Mouse (Mus musculus): Measurements from ENCODE around the gene Klhl2.

The Klhl2 gene

DNA sequence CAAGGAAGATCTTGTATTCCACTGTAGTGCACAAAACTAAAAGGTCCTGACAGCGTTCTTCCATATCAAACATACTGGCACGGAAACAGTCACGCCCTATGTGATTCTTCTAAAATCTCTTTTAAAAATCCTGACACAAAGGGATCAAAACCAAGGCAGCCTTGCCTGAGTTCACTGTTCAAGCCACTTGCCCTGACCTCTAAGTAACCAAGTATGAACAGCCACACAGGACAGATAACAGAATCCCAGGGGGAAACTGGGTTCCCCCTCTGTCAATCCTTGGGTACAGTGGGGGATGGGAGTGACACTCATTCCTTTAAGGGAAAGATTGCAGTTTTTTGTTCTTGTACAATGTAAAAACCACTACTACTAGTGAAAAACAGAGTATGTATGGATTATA is 19.9 kb downstream of the Klhl2 start:
- no peak for DNase-seq

DNA sequence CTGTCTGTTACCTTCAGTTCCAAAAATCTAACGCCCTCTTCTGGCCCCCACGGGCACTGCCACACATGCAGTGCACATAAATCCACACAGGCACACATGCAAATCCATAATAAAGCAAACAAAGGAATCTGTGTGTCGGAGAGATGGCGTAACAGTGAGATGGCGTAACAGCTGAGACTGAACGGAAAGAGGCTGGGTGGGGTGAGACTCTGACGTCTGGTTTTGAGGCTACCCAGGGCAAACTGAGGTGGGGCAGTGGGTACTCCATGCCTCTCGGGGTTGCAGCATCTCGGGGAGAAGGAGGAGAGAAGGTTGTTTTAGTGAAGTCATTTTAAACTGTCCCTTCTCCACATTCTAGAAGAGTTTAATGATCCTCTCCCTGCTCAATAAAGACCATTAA is 20.4 kb downstream of the Klhl2 start:
- no peak for DNase-seq

DNA sequence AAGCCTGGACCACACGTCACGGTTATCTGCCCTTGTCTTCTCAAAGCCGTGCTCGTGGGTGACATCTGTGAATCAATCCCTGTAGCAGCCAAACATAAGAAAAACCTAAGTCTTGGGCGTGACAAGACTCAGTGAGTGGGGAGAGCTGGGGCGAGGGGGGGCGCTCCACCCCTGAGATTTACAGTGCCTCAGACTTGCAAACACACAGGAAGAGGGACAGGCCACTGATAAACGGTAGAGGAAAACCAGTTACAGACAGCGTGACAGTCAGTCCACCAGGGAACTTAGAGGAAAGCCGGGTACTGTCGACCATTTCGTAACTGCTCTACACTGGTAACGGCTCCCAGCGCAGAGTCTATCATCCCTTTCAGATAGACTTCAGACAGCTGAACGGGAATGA is 21.4 kb downstream of the Klhl2 start:
- no peak for DNase-seq

DNA sequence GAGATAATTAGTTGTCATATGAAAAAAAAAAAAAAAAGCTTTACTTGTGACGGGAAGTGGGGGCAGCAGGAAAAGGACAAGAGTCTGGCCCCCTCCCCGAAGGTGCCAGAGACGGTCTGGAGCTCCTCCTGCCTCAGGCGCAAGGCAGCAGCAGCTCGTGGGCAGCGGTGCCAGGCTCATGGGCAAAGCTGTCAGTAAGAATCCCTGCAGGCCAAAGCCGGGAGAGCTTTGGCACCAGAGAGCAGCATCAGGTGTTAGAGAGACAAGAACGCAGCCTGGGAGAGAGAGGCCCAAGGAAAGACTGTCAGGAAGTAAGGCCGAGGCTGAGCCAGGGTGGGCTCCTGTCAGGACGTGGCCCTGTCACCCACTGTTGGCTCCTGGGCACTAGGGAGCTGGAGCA is 22.5 kb downstream of the Klhl2 start:
- no peak for DNase-seq

DNA sequence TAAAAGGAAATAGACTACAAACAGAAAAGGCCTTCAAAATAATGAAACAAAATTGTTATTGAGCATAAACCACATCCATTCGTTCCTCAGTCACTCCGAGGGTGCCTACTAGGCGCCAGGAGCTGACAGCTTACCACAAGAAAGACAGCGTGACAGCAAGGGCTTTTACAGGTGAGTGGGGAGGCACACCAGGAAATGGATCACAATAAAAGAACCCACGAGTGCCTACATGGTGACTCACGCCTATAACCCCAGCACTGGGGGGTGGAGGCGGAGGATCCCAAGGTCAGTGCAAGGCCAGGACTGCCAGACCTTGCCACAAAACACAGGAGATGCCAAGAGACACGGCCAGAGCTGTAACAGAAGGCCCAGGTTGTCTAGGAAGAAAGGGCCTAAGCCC is 23.4 kb downstream of the Klhl2 start:
- DNase-seq = no peak

DNA sequence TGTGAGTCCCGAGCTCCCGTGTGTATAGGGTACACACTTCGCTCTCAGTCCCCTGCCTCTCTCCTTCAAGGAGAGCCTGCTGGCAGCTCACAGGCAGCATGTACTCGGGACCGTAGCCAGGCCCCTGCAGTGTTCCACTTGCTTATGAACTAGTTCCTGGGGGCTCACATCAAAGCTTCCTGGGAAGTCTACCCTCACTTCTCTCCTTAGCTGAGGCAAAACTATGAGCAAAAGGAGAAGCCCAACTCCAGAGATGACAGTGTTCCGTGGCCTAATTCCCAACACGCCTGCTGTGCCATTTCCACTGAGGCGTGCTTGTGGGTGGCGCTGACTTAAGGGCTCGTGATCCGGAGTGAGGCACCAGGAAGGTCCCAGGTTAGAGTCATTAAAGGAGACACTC is 25.9 kb downstream of the Klhl2 start:
- DNase-seq = no peak

DNA sequence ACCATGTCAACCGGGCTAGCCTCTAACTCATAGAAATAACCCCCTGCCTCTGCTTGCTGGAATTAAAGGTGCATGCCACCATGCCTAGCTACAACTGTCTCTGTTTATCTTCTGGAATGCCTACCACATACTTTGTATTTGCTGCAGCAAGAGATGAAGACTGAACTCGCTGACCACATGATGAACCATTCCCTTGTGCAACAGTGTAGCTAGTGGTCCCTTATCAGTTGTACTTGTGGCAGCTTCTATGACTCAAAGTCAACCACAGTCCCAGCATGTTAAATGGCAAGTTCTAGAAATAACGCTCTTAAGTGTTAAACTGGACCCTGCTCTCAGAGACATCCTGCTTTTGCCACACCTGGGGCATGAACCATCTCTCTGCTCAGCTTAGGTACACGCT is 28.9 kb downstream of the Klhl2 start:
- DNase-seq = no peak

DNA sequence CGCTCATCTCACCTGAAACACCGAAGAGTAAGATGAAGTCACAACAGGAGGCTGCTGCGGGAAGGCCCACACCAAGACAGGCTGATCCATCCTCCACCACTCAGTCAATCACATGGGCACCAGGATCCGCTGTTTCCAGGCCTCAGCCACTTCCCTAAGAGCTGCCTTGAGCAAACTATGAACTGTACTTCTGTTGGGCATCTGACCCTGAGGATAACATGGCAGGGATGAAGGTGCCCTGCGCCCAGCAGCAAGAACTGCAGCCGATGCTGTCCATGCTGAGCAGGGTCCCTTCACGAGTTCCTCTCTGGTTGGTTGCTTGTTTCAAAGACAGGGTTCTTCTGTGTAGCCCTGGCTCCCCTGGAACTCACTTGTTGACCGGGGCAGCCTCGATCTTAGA is 38.0 kb downstream of the Klhl2 start:
- DNase-seq = no peak

DNA sequence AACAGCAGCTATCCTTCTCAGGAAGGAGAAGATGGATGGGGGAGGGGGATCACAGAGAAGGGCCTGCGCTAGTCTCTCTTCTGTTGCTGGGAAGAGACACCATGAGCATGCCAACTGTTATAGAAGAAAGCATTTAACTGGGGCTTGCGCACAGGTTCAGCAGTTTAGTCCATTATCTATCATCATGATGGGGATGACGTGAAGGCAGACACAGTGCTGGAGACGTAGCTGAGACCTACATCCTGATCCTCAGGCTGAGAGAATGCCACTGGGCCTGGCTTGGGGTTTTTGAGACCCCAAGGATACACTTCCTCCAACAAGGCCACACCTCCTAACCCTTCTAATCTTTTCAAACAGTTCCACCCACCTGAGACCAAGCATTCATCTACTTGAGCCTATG is 38.7 kb downstream of the Klhl2 start:
- no peak for DNase-seq

DNA sequence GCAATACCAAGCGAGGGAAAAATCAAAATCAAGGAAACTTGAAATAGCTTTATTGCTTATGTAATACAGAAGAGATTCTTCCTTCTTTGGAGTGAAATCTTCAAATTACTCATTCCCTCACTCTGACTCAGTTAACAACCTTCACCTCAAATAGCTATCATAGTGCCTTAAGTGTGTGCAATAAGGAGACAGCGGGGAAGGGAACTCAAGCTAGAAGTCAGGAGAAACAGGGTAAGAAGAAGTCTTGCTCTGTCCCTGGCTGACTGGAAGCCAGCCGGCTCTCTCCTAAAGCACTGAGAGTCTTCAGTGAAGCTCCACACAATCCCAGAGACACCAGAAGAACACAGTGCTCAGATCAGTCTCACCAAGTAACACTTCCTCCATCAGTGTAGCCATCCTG is 43.3 kb downstream of the Klhl2 start:
- no peak for DNase-seq

DNA sequence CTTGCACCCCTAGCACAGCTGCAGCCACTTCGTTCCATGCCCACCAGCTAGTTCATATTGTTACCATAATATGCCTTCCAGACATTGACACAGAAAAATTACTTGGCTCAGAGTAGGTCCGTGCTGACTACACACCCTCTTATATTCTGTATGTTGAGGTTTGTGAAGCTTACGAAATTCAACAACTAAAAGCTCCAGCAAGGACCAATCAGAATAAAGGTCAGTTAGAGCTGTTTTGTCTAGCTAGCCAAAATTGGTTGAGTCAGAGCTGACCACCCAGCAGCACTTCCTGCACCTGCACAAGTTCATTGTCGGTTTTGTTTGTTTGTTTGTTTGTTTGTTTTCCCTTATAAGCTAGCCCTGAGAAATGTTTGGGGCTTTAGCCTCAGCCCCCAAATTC is 44.8 kb downstream of the Klhl2 start:
- DNase-seq = no peak

DNA sequence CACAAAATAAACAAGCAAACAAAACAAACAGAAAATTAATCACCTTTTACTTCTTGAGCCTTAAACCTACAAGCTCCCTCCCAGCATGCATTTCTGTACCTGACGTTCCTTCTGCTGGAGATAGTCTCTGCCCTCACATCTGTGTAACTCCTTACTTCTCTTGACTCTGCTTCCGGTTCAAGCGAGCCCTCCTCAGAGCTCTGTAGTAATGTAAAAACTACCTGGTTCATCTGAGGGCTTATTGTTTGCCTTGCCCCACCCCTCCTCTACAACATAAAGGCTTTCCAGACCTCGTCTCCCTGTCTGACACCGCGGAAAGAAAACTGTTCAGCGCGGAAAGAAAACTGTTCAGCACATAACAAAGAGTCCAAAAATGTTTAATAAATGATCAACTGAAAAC is 50.5 kb downstream of the Klhl2 start:
- no peak for DNase-seq

DNA sequence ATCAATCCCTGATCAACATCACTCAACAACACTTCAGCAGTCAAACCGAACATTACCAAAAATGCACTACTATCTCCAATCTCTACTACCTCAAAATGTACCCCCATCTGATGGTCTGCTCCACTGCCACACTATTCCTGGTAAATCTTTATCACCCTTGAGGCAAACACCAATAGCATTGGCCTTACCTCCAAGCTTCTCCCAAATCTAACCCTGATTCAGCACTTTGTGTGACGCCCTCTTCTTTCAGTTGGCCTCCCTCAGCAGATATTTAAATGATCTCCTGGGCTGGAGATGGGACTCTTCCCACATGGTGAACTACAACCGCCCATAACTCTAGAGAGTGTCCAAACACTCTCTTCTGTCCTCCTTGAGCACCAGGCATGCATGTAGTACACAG is 51.3 kb downstream of the Klhl2 start:
- DNase-seq = no peak

DNA sequence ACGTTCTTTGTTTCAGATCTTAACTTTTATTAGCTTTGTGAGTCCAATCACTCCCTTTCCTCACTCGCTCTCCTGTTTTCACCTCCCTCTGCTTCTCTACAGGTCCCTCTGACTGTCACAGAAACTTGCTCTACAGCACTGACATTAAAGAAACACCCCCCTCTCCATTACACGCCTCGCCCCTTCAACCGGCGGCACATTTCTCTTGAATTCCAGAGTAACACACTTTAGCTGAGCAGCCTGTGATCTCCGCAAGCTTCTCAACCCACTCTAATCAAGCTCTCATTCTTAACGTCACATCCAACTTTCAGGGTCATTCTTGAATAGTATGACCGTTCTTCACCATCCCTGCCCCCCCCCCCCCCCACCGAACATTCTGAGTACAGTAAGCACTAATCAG is 52.1 kb downstream of the Klhl2 start:
- no peak for DNase-seq

DNA sequence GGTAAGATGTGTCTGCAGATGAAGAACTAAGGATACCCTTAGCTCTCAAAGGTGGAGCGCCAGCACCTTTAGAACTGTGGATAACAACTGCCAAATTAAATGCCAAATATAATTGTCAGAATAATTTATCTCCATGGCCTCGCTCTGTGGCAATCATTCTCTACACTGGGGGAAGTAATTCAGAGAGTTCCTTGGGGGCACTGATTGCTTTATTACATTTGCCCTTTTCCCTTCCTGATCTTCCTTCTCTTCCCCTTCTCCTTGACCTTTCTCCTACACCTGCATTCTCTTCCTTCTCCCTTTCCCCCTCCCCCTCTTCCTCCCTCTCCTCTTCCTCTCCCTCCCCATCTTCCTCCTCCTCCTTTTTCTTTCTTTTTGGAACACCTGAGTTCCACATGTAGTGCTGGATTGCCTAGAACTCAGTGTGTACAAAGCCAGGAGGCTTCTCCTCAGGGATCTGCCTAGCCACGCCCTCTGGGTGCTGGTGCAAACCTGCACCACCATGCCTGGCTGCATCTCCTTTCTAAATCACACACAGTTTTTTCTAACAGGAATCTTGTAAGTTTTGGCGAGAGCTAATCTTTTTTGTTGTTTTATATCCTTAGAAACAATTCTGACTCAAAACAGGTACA is 58.5 kb downstream of the Klhl2 start:
- DNase-seq = no peak

DNA sequence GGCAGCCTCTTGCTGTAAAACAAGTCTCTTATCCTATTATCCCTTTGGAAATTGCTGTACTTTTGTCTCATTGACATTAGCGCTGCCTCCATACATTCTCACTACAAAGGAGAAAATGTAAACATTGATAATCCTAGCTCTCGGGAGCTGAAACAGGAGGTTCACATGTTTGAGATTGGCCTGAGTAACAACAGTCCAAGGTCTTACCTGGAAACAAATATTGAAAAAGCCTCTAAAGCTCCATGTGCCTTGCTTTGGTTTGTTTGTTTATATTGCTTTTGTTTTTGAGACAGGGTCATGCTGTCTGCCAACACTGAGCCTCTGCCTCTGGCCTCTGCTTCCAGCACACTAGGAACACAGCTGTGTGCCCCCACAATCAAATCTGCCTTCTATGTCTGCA is 59.4 kb downstream of the Klhl2 start:
- DNase-seq = no peak

DNA sequence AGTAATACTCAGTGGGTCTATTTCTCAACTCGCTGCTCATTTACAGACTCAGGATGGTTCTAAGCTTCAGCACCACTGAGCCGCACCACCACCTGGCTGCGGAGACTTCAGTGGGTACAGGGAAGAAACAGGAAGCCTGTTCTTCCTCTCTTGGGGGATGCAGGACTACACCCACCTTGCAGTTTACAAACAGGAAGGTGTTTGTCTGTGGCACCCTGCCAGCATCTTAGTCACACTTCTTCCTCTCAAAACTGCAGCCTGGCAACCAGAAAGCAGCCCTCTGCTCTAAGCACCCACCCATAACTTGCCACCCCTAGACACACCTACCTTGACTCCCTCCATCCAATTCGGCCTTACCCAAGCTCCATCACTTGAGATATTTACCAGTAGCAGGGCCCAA is 61.1 kb downstream of the Klhl2 start:
- DNase-seq = peak; percentile 72

DNA sequence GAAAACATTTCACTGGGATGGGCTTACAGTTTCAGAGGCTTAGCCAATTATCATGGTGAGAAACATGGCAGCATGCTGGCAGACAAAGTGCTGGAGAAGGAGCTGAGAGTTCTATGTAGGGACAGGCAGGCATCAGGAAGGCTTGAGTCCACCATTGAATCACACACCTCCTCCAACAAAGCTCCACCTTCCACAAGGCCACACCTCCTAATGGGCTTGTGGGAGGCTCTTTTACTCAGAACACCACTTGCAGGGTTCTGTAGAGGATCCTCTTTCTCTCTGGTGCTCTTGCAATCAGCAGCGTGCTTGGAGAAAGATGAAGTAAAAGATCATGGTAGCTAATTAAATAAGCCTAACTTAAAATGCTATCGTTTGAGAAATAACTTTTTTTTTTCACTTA is 63.0 kb downstream of the Klhl2 start:
- DNase-seq = no peak

DNA sequence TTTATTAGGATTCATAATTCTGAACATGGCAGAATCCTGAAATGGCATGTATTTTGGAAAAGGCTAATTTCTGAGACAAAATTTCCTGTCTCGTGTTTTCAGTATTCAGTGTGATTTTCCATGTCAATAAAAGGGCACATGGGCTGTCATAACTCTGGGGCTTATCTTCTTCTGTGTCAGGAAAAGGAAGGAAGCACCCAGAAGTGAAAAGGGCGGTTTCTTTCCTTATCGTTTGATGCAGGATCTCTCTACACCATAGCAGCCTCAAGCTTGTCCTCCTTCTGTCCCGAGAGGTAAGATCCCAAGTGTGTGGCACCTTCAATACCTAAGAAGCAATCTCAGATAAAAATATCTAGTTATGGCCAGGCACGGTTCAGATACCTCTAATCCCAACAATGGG is 65.6 kb downstream of the Klhl2 start:
- DNase-seq = no peak

DNA sequence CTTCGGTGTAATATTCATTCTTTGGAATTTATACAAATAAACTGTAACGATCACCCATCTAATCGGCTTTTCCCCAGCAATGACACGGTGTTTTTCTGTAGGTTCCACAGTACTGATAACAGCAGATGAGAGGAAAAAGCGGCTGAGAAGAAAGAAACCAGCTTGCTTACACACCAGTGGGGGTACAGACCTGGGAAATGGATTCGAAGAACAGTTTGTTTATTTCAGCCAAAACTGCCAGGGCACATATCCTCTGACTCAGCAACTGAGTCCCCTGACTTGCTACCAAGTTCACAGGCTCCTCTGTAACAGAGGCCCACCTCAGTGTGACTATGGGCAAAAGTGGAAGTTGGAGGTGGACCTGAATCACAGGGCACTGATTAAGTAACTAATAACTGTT is 67.9 kb downstream of the Klhl2 start:
- DNase-seq = no peak

DNA sequence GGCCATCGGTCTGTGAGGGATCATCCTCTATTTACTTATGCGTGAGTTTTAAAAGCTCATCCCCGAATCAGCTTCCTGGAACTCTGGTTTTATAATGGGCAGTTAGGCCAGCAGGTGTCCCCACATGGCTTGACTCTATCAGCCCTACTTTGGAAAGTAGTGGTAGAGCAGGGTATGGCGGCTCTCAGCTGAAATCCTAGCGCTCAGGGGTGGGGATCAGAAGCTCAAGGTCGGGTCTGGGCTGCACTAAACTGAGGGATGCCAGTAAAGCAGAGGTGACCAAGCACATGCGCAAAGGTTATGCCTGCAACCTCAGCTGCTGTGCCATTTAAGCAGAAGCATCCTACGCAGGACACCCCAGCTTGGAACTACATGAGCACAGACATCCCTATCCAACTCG is 71.9 kb downstream of the Klhl2 start:
- DNase-seq = no peak

DNA sequence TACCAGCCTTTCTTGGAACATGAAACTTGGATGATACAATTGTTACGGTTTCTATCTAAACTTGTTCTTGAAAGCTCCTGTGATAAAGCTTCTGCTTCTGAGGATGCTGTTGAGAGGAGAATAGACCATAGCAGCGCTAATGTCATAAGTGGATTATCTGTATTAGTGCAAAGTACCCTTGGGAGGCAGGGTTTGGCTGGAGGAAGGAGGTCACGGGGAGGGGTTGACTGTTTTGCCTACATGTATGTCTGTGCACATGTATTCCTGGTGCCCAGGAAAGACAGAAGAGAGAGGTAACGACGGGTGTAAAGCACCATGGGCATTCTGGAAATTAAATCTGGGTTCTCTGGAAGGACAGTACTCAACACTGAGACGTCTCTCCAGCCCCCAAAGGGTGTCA is 75.7 kb downstream of the Klhl2 start:
- no peak for DNase-seq

DNA sequence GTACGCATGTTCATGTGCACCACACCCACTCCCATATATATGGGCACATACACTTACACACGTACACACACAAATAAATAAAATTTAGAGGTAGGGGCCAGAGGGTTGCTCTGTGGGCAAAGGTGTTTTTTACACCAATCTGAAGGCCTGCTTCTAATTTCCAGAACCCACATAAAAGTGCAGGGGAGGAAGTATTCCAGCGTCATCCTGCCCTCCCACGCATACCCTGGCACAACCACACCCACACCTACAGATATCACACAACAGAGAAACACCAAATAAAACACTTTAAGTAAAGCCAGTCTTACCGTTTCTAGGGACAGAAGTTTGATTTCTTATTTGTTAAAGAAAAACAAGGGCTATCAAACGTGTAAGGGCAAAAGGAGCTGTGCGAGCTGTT is 79.0 kb downstream of the Klhl2 start:
- no peak for DNase-seq

DNA sequence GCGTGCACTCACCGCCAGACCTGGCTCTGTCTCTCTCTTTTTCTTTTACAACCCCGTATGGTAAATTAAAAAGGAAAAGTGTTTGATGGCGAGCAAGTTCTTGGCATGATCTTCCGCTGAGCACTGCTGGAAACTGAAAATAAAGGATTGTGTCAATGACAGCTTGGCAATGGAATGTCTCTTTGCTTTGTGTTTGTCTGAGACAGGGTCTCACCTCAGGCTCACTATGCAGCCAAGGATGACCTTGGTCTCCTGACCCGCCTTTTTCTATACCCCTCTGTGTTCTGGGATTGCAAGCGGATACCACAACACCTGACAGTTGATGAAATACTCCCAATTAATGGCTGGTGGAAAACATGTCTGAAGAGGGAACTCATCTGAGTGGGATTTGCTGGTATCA is 80.2 kb downstream of the Klhl2 start:
- no peak for DNase-seq

DNA sequence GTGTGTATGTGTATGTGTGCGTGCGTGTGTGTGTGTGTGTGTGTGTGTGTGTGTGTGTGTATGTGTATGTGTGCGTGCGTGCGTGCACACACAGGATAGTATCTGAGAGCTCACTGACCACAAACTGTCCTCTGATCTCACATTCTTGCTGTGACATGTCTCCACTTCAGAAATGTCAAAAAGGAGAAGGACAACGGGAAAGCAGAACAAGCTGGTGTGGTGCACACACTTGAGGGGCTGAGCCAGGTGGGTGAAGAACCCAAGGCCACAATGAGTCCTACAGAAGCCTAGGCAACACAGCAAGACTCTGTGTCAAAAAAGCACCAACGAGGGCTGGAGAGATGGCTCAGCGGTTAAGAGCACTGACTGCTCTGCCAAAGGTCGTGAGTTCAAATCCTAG is 81.2 kb downstream of the Klhl2 start:
- no peak for DNase-seq

DNA sequence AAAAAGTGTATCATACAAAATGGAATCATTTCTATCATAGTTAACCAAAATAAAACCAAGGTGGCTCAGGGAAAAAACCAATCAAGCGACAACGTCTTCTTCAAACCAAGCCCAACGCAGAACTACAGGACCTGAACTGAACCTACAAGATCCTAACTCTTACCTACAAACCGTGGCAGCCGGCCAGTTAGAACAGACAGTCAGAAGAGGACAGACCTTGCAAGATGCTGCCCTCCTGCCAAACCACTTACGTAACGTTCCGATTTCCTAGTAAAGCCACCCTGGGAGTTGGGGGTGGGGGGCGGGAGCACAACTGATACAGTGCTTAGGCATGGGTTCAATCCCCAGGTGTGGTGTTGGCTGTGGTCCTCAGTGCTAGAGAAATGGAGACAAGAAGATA is 82.8 kb downstream of the Klhl2 start:
- peak; percentile 28 for DNase-seq
